Mouse (Mus musculus) kidney, embryonic 15.5 days (tissue): Measurements from ENCODE around the gene Atp1a1. TPM values are rescaled to one million over a fixed set of nuclear protein-coding genes. Genes with fewer than 3 reads are reported as not detected.

Source experiments
- ATAC-seq: fragments of 200-750 bp; cut with Nextera tagmentation; replicated peaks from 2 replicates; pipeline ENCODE4 v1.8.0; 2017; ENCODE audit warnings: moderate TSS enrichment; ENCODE audit not compliant: low FRiP score
- H3K27ac ChIP-seq: fragments of 300-500 bp; sonication (generic); 2 replicates; pipeline ENCODE4 v1.5.1; 2015; ENCODE audit warnings: mild to moderate bottlenecking, inconsistent platforms
- H3K27me3 ChIP-seq: fragments of 300-500 bp; sonication (generic); 2 replicates; pipeline ENCODE4 v1.6.1; 2015; ENCODE audit warnings: inconsistent platforms
- H3K36me3 ChIP-seq: fragments of 300-500 bp; sonication (generic); 2 replicates; pipeline ENCODE4 v1.6.1; 2015; ENCODE audit warnings: inconsistent platforms
- H3K4me1 ChIP-seq: fragments of 300-500 bp; sonication (generic); 2 replicates; pipeline ENCODE4 v1.6.1; 2015; ENCODE audit warnings: inconsistent platforms
- H3K4me2 ChIP-seq: fragments of 300-500 bp; sonication (generic); 2 replicates; pipeline ENCODE4 v1.6.1; 2015; ENCODE audit warnings: moderate library complexity, mild to moderate bottlenecking, inconsistent platforms
- H3K4me3 ChIP-seq: fragments of 300-500 bp; sonication (generic); replicated peaks from 2 replicates; pipeline ENCODE4 v1.5.1; 2015; ENCODE audit warnings: mild to moderate bottlenecking, inconsistent platforms
- H3K9ac ChIP-seq: fragments of 300-500 bp; sonication (generic); 2 replicates; pipeline ENCODE4 v1.6.1; 2015; ENCODE audit warnings: mild to moderate bottlenecking, inconsistent platforms
- H3K9me3 ChIP-seq: fragments of 300-500 bp; sonication (generic); replicated peaks from 2 replicates; pipeline ENCODE4 v1.6.1; 2016; ENCODE audit warnings: inconsistent platforms
- WGBS: fragments of 180-500 bp; shearing (Covaris S2); methylation state at CpG from one replicate; pipeline ENCODE4 v1.1.7; 2015; ENCODE audit warnings: mixed read lengths; 5-methylcytosine and 5-hydroxymethylcytosine counted together
- polyA plus RNA-seq: library from polyadenylated mRNA; unstranded; fragments of >200 nt; fragmentation: Nextera tagmentation; extraction: Ambion mirVana; gene quantifications from 2 replicates; pipeline ENCODE4 v1.2.1, GENCODE M21; 2015

Gene Atp1a1
- 220 and 247 TPM in 2 replicates for polyA plus RNA-seq

DNA sequence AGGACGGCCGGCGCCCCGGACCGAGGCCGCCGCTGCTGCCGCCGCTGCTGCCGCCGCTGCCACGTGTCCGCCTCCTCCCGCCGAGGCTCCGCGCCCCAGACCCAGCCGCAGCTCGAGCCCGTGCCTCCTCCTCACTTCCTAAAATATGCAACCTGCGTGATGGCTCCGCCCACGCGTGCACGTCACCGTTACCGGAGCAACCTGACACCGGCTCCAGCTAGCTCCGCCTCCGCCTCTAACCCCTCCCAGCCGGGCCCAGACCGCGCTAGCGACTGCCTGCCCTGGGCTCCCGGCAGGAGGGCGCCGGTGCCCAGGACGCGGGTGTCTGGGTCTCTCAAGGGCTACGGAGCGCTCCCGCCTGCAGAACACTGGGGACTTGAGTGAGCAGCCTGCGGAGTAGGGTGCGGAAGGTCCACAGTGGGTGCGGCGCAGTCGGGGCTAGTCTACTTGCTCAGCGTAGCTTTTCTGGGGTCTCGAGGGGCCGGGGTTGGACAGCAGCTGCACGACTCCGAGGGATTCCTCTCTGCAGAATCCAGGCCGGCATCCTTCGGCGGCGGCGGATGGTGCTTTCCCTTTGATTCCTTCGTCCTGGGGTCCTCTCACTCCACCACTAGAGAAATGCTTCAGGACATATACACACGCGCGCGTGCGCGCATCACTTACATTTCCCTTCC is at the start of gene Atp1a1:
Gene Atp1a1 (minus strand): TSS at position 135 of the 674 bp plus-strand sequence.
- Histone ChIP-seq H3K9me3 (no peaks in the 10 kb centered on the region), H3K27ac (peak within 1 kb of the TSS; percentile 98), H3K36me3 (no peaks in the 10 kb centered on the region), H3K27me3 (0 out of 2 replicates have a peak, but pooled peaks cover 4% of the 10 kb centered on the region), H3K4me1 (peaks cover 47% of the 10 kb centered on the region), H3K9ac (peak within 1 kb of the TSS; percentile 93), H3K4me2 (peak within 1 kb of the TSS; percentile 89), H3K4me3 (peak within 1 kb of the TSS; percentile 84)
- WGBS = under 1% methylated on average over 59 of the region's 64 CpGs
- ATAC-seq = peak; percentile 96

DNA sequence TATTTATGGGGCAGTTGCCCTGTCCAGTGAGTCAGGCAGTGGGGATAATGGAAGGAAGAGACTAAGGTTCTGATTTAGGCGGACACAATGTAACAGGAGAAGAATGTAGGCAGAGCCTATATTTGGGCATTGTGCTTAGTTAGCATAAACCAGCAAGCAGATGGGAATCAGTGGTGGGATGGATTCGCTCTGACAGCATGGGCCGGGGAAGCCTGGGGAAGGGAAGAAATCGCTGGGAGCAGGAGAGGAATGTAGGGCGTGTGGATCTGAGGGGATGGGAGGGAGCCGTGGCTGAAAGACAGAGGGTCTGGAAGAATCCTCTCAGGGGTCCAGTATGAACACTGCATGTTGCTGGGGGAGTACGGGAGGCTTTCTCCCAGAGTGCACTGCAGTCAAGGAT is 49.0 kb upstream of the Atp1a1 start:
- Histone ChIP-seq H3K4me3 (no peak overlapping the region), H3K9ac (no peak overlapping the region), H3K9me3 (no peaks in the 10 kb centered on the region), H3K36me3 (no peaks in the 10 kb centered on the region), H3K27ac (no peak overlapping the region), H3K27me3 (no peaks in the 10 kb centered on the region), H3K4me1 (peaks cover 20% of the 10 kb centered on the region), H3K4me2 (no peak overlapping the region)
- ATAC-seq = no peak
- WGBS = 50% methylated on average over 7 of the region's 7 CpGs

DNA sequence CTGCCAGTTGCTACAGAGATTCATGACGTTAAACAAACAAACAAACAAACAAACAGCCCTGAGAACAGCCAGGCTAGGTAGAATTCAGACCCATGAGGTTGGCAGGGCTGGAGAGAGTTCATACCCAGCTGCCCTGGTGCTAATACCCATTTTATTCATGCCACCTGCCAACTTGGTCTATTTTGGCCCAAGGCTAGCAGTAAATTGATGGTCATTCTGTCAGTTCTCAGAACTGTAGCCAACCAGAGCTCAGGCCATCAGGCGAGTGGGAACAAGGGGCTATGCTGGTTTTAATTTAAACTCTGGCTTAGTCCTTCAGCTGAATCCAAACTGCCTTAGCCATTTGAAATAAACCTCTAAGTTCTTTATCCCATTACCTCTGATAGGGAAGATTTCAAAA is 48.5 kb upstream of the Atp1a1 start:
- Histone ChIP-seq H3K4me2 (no peak overlapping the region), H3K36me3 (no peaks in the 10 kb centered on the region), H3K4me3 (no peak overlapping the region), H3K27me3 (no peaks in the 10 kb centered on the region), H3K4me1 (peaks cover 23% of the 10 kb centered on the region), H3K9me3 (no peaks in the 10 kb centered on the region), H3K27ac (no peak overlapping the region), H3K9ac (no peak overlapping the region)
- WGBS = 72% methylated on average over 2 of the region's 2 CpGs
- no peak for ATAC-seq

DNA sequence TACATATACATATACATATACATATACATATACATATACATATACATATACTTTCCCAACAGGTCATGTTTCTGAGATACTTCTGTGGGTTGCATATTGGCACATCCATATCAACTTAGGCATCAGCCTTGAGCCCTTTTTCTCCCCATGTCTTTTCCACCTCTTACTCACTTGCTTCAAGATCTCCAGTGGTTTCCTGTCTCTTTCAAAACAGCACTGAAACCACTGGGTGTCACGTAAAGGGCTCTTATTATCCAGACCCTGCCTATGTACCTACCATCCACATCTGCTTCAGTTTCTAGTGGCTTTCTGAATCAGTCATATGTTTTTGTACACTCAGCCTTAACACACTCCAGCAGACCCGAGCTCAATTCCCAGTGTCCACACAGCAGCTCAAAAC is 45.8 kb upstream of the Atp1a1 start:
- H3K9ac ChIP-seq = no peak overlapping the region
- H3K4me2 ChIP-seq = no peak overlapping the region
- H3K36me3 ChIP-seq = no peaks in the 10 kb centered on the region
- no peaks in the 10 kb centered on the region for H3K27me3 ChIP-seq
- WGBS = 57% methylated on average over 2 of the region's 2 CpGs
- H3K4me3 ChIP-seq = no peak overlapping the region
- H3K27ac ChIP-seq = 0 out of 2 replicates have a peak overlapping the region, but pooled peaks have one; percentile 13
- no peak for ATAC-seq
- no peaks in the 10 kb centered on the region for H3K9me3 ChIP-seq
- H3K4me1 ChIP-seq = peaks cover 25% of the 10 kb centered on the region

DNA sequence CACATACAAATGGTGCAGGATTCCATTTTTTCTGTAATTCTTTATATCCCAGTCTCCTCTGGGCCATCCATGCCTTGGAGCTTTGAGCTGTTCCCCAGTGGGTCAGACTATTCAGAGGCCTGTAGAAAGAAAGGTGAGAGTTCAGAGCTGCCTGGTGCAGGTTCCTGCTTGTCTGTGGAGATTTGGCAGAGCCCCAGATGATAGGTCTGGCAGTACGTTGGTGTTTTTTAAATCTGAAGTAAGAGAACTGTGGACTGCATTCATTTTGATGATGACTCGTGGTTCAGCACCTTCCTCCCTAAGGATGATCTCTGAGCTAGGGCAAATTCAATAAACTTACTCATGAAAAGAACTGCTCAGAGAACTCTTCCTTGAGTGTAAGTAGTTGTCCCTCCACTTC is 44.8 kb upstream of the Atp1a1 start:
- H3K9ac ChIP-seq = no peak overlapping the region
- 79% methylated on average over 2 of the region's 2 CpGs for WGBS
- no peaks in the 10 kb centered on the region for H3K36me3 ChIP-seq
- H3K9me3 ChIP-seq = no peaks in the 10 kb centered on the region
- H3K27me3 ChIP-seq = no peaks in the 10 kb centered on the region
- H3K4me2 ChIP-seq = no peak overlapping the region
- peaks cover 25% of the 10 kb centered on the region for H3K4me1 ChIP-seq
- ATAC-seq = no peak
- H3K27ac ChIP-seq = no peak overlapping the region
- H3K4me3 ChIP-seq = no peak overlapping the region

DNA sequence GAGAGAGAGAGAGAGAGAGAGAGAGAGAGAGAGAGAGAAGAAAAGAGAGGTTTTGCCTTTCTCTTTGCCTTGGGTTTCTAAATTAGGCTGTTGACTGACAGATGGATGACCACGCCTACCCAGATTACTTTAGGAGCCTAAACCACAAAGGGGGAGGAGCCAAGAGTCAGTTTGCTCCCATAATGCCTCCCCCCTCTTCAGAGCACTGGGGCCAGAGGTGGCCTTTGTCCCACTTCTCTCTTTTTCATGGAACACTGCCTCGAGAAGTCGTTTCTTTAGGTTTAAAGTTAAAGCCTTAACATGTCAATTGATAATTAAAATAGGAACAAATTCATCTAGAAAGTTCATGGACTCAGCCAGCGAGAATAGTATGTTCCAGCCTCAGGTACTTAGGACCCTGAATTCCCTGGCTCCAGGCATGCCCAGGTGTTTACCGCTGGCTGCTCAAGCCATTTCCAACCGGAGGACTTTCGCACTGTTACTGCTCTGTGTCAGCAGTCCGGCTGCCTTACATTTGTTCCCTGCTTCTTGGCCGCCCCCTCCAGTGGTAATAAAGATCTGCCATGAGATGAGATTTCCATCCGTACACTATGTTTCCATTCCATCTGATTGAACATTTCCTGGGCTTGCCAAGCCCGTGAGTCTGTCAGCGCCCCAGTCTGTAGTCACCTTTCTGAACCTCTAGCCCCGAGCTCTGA is 43.8 kb upstream of the Atp1a1 start:
- ATAC-seq = peak; percentile 55; the same call in 1 of the 2 replicates
- Histone ChIP-seq H3K4me1 (peaks cover 21% of the 10 kb centered on the region), H3K4me3 (no peak overlapping the region), H3K9ac (no peak overlapping the region), H3K36me3 (no peaks in the 10 kb centered on the region), H3K27me3 (no peaks in the 10 kb centered on the region), H3K27ac (peak overlapping the region; percentile 48; the same call in 1 of the 2 replicates), H3K9me3 (no peaks in the 10 kb centered on the region), H3K4me2 (no peak overlapping the region)
- 60% methylated on average over 13 of the region's 13 CpGs for WGBS

DNA sequence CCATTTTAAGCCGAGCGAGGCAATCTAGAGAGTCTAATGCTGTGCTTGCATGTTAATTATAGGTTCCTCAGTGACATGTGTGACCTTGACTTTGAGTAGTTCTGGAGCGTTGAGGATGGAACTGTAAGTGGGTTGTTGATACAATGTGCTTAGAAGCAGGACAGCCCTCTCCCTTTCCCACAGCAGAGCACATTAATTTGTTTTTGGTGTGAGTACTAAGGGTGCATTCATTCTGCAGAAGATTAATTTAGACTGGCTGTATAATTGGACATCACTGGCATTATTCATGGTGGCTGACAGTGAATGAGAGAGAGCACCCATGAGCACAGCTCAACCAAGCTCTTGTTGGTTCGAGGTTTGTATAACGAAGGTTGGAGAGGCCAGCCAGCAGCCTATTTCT is 42.3 kb upstream of the Atp1a1 start:
- H3K4me2 ChIP-seq = no peak overlapping the region
- no peaks in the 10 kb centered on the region for H3K36me3 ChIP-seq
- 67% methylated on average over 5 of the region's 5 CpGs for WGBS
- peaks cover 16% of the 10 kb centered on the region for H3K4me1 ChIP-seq
- no peak overlapping the region for H3K27ac ChIP-seq
- no peaks in the 10 kb centered on the region for H3K27me3 ChIP-seq
- ATAC-seq = no peak
- H3K4me3 ChIP-seq = no peak overlapping the region
- H3K9me3 ChIP-seq = no peaks in the 10 kb centered on the region
- H3K9ac ChIP-seq = no peak overlapping the region

DNA sequence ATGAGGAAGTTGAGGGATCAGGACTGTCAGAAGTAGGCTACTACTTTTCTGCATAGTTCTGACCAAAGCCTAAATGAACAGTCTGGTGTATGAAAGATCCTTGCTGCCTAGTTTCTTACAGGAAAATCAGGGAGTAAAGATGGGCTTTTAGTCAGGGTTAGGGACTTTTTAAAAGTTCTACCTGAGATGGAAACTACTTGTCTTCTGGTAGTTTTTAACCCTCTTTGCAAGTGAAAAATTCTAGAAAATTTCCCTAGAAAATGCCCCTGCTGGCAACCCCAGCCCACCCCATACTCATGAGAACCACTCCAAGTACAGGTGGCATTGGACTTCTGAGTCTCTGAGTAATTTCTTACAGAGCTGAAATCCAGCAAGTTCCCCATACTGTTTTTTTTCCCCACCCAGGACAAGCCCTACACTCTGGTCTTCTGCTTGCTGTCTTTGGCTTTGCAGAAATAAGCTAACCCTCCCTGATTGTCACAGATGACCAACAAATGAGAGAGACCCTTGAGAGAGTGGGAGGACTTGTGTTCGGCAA is 41.2 kb upstream of the Atp1a1 start:
- no peak for ATAC-seq
- Histone ChIP-seq H3K4me3 (no peak overlapping the region), H3K9ac (no peak overlapping the region), H3K4me1 (peaks cover 9% of the 10 kb centered on the region), H3K9me3 (no peaks in the 10 kb centered on the region), H3K27me3 (no peaks in the 10 kb centered on the region), H3K27ac (no peak overlapping the region), H3K4me2 (no peak overlapping the region), H3K36me3 (no peaks in the 10 kb centered on the region)
- WGBS = 56% methylated on average over 1 of the region's 1 CpGs

DNA sequence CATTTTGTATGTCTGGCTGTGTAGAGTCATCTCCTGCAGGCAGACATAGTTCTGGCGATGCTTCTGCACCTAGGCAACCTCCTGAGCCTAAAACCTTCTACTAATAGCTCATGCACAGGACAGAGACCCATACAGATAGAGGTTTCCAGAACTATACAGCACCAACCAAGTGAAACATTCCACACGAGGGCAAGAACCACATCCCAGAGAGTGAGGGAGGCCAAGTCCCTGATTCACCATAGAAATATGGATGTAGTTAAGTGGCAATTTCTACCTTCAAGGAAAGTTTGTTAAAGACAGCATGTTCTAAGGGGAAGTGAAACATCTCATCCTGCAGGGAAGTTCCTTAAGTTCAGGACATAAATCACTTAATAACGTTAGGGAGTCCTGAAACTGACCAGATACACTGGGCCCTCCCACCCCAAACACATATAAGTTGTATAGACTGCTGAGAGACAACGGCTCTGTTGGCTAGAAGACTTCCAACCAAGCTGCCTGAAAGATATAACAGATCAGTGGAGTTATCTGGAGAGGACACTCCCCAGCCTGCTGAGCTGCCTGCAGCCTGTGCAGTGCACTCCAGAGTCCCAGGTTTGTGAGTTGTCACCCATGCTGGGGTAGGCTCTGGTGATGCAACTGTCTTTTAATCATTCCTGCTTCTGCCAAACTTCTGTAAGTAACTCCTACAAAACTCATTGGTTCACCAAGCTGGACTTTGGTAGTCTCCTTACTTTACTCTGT is 39.7 kb upstream of the Atp1a1 start:
- H3K4me3 ChIP-seq = no peak overlapping the region
- no peak overlapping the region for H3K27ac ChIP-seq
- H3K4me2 ChIP-seq = no peak overlapping the region
- 0 out of 2 replicates have a peak, but pooled peaks cover 5% of the 10 kb centered on the region for H3K4me1 ChIP-seq
- no peaks in the 10 kb centered on the region for H3K9me3 ChIP-seq
- no peaks in the 10 kb centered on the region for H3K36me3 ChIP-seq
- 55% methylated on average over 4 of the region's 4 CpGs for WGBS
- H3K9ac ChIP-seq = no peak overlapping the region
- no peak for ATAC-seq
- no peaks in the 10 kb centered on the region for H3K27me3 ChIP-seq

DNA sequence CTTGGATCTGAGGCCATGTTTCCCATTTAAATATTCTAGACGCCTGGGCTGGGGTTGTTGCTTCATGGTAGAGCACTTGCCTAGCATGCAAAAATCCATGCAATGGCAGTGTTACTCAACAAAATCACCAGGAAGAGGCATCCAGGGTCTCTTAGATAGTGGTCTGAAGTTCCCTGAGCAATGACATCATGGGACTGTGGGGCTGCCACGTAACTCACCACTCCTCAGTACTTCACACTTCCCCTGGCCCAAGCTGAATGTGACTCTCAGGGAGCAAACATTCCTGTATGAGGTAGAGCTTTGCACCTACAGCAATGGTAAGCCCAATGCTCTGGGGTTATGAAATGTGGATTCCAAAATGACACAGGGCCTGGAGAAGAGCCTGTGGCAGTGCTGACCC is 38.8 kb upstream of the Atp1a1 start:
- Histone ChIP-seq H3K9me3 (no peaks in the 10 kb centered on the region), H3K27me3 (no peaks in the 10 kb centered on the region), H3K4me2 (no peak overlapping the region), H3K9ac (no peak overlapping the region), H3K4me1 (0 out of 2 replicates have a peak, but pooled peaks cover 5% of the 10 kb centered on the region), H3K27ac (no peak overlapping the region), H3K36me3 (no peaks in the 10 kb centered on the region), H3K4me3 (no peak overlapping the region)
- WGBS = 88% methylated on average over 2 of the region's 2 CpGs
- ATAC-seq = no peak

DNA sequence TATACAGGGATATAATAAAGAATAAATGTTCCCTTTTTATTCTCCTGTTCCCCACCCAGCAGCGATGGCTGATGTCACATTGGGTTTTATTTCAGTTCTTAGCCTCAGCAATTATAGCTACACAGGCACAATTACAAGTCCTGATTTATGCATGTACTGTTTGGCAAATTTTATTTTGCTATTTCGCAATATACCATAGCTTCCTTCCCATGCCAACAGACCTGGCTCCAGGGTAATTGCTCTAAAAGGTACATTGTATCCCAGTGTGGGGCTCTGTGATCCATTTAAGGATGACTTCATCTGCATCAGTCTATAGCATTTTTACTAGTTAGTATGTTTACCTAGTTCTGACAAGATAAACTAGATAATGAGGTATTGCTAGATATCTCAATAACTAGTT is 33.7 kb upstream of the Atp1a1 start:
- ATAC-seq = no peak
- Histone ChIP-seq H3K4me1 (0 out of 2 replicates have a peak, but pooled peaks cover 3% of the 10 kb centered on the region), H3K4me2 (no peak overlapping the region), H3K27me3 (no peaks in the 10 kb centered on the region), H3K4me3 (no peak overlapping the region), H3K36me3 (no peaks in the 10 kb centered on the region), H3K27ac (no peak overlapping the region), H3K9me3 (no peaks in the 10 kb centered on the region), H3K9ac (no peak overlapping the region)
- 82% methylated on average over 2 of the region's 2 CpGs for WGBS

DNA sequence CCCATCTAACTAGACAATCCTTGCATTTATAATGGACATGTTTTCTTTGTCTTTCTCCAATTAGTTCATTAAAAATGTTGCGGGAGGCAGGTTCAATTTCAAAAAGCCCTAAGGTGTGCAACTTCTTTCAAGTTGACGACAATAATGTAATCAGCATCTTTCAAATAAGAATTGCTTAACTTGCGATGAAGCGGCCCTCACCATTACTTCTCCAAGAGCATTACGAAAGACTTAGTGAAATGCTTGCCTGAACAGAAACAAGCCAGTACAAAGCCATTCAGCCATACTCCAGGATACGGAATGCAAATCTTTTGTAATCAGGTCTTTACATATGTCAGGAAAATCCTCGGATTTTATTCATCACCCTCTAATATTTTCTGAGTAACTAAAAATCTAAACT is 32.0 kb upstream of the Atp1a1 start:
- Histone ChIP-seq H3K4me3 (no peak overlapping the region), H3K27me3 (no peaks in the 10 kb centered on the region), H3K9ac (no peak overlapping the region), H3K36me3 (no peaks in the 10 kb centered on the region), H3K27ac (no peak overlapping the region), H3K4me2 (no peak overlapping the region), H3K9me3 (no peaks in the 10 kb centered on the region), H3K4me1 (0 out of 2 replicates have a peak, but pooled peaks cover 4% of the 10 kb centered on the region)
- ATAC-seq = no peak
- 93% methylated on average over 7 of the region's 7 CpGs for WGBS
